Mouse (Mus musculus) CD4-positive helper T cell, adult 2 months (primary cell): ENCODE data around the gene Serping1.
A peak's percentile ranks its signal among the peaks of the same experiment; 100 is the strongest.
"Not testable (repeated sequence)": the region's sequence is repeated elsewhere in the genome, so short reads cannot be mapped to it uniquely, and the experiment has no call there.

Experiments used
- DNase-seq: peaks from one replicate; pipeline ENCODE4 v3.0.0-alpha.2; 2012; ENCODE audit warnings: low read depth, missing footprints, low spot score

Gene Serping1

GRCm38 (mm10) chr2:84738271-84738911, 36.9 kb downstream of the Serping1 start:
- DNase-seq: peak; percentile 20

GRCm38 (mm10) chr2:84737451-84737925, 37.8 kb downstream of the Serping1 start:
- no peak for DNase-seq

DNA sequence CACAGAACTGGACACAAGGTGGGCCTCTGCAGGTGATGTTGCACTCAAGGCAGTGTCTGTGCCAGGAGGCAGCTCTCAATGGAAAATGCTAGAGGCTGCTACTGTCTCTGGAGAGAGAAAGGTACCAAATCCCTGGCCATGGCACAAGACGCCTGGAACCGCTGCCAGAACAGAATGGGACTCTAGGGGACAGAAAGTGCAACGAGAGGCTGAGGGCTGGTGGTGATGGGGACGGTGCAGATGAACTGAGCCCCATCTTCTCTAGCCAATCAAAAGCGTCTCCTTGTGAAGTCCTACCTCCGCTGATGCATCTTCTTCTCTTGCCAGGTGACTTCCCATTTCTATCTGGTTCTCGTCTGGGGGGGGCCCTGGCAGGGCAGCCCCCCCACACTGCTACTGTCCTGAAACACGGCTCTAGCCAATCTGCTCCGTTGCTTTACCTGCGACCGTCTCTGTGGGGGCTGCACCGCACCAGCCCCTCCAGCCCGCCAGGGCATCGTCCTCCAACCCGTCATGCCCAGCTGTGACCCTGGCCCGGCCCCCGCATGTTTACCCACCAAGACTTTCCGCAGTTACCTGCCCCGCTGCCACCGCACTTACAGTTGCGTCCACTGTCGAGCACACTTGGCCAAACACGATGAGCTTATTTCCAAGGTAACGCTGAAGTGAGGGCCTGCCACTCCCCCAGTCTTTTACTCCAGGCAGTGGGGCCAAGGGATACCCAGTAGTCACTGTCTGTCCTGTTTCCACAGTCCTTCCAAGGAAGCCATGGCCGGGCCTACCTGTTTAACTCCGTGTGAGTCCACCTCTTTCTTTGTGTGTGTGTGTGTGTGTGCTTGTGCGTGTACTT, 38.7 kb downstream of the Serping1 start:
- DNase-seq: no peak

GRCm38 (mm10) chr2:84735346-84735920, 39.8 kb downstream of the Serping1 start:
- no peak for DNase-seq

GRCm38 (mm10) chr2:84734919-84735318, 40.3 kb downstream of the Serping1 start:
- no peak for DNase-seq

DNA sequence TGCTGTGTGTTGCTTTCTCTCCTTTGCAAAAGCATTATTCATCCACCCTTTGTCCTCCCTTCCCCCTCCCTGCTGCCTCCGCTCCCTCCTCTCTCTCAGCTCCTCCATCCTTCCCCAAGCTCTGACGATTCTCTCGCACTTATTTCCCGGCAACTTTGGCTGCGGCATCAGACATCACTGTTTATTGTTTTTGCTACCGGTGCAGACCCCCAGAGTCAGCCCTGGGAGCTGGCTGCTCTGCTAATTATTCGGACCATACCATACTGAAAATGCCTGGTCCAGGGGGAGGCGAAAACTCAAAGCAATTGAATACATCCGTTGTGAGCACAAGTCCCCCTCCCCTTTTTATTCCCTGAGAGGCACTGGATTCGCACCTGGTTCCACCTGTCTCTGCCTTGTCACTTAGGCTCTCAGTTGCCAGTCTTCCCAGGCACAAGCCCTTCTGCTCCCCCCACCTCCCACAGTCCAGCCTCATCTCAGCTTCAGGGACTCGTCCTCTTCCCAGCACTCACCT, 40.8 kb downstream of the Serping1 start:
- DNase-seq: no peak

GRCm38 (mm10) chr2:84733579-84734300, 41.5 kb downstream of the Serping1 start, which contains the start of gene Ypel4:
Gene Ypel4, plus strand, starts transcription at chr2:84734058.
- DNase-seq: peak; percentile 65

DNA sequence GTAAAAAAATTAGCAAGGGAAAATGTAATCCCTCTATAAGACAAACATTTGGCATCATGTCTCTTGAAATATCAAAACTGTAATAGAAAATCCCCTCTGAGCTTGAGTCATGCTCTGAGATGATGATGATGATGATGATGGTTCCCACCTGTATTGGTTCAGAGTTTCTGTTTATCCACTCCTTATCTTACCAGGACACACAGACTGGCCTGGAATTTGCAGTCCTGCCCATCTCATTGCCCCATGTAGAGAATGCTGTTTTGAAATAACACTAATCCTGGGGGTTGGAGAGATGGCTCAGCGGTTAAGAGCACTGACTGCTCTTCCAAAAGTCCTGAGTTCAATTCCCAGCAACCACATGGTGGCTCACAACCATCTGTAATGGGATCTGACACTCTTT, 42.9 kb downstream of the Serping1 start:
- no peak for DNase-seq

DNA sequence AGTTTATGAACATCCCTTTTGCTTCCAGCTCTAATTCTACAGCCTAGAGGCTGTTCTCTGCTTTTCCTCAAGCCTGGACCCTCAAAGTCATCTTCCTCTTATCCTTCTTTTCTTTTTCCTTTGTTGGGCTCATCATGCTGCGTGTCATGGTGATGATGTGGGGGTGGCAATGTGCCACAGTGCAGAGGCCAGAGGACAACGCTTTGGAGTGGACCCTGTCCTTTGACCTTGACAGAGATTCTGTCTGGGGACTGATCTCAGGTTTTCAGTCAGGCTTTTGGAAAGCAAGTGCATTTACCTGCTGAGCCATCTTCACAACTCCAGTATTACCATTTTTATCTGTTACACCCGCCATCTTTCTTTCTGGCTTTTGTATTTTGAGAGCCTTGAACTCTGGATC, 44.0 kb downstream of the Serping1 start:
- no peak for DNase-seq

DNA sequence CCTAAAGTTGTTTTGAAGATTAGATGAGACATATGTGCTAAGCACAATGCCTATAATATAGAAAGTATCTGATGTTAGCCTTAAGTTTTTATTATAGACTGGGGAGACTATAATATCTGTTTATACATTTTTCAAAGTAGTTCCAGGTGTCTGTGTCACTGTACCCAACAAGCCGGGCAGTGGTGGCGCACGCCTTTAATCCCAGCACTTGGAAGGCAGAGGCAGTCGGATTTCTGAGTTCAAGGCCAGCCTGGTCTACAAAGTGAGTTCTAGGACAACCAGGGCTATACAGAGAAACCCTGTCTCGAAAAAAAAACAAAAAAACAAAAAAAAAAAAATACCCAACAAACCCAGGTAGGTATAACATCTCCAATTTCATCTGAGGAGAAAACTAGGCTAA, 47.1 kb downstream of the Serping1 start:
- DNase-seq: not testable (repeated sequence)

DNA sequence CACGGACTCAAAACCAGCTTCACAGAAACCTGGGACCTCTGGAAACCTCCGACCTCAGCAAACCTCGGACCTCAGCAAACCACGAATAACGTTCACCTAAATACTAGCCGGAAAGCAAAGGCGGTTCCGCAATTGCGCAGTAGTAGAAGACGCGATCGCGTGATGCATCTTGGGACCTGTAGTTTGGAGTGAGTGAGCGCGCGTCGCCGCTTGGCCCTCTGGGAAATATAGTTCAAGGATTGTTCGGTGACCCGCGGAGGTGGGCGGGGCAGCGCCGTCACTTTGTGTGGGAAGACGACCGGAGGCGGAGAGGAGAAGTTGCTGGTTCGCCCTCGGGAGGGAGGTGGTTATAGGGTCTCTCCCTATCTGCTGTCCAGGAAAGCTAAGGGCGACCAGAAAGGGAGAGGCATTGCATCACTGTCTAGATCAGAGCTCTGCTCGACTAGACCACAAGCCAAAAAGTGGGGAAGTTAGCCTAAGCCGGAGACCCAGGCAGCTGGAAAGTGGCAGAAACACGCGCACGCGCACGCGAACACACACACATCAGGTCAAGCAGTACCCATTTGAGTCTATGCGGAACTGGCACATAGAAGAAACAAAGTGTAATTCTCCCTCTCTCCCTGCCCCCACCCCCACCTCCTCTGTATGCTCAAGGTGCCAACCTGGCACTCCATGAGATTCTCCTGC, 47.9 kb downstream of the Serping1 start, which contains the start of gene Clp1:
Gene Clp1 (minus strand): TSS at position 179 of the 687 bp plus-strand sequence.
- DNase-seq: peak; percentile 96

- DNase-seq: no peak
Measured at GRCm38 (mm10) chr2:84726716-84727115, 48.5 kb downstream of the Serping1 start.

DNA sequence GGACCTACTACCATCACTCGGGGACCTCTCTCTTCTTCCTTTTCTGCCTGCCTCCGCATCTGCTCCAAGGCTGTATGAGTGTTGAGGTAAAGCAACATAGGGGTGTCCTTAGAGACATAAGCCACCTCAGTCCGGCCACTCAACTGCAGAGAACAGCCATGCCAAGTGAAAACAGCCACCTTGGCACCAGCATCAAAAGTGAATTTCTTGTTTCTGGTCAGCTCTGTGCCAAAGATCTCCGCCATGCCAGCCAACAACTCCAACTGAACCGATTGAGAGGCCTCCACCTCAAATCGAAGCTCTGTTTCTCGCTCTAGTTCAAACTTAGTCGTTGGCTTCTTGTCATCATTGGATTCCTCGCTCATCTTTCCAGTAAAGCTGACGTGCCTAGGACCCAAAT, 49.5 kb downstream of the Serping1 start:
- no peak for DNase-seq

DNA sequence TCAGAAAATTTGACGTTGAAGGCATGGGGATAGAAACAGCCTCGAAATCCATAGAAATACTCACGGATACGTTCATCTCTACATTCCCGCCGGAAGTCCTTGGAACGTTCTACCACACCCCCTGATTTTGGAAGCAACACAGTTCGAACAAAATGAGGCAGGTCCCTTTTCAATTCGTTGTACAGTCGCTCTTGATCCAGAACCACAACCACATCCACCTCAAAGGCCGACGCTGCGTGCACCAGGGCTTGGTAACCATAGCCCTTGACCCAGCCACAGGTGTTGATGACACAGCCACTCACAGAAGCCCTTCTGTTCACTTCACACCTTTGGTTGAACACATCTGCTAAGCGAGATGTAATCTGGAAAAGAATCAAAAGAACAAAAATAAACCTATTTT, 51.4 kb downstream of the Serping1 start:
- no peak for DNase-seq

DNA sequence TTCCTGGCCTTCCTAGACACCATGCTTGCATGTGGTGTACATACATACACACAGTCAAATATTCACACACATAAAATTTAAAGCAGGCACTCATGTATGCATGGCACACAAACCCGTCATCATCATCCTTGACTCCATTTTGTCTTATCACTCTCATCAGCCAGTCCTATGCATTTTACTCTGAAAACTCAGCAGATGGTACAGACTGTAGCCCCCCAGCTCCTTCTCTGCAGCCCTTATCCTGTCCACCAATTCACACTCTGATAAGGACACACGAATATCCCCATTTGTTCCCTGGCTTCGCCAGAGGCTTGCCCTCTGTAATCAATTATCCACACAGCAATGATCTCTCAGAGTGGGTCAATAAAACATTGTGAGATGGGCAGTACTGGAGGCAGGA, 54.1 kb downstream of the Serping1 start:
- no peak for DNase-seq

DNA sequence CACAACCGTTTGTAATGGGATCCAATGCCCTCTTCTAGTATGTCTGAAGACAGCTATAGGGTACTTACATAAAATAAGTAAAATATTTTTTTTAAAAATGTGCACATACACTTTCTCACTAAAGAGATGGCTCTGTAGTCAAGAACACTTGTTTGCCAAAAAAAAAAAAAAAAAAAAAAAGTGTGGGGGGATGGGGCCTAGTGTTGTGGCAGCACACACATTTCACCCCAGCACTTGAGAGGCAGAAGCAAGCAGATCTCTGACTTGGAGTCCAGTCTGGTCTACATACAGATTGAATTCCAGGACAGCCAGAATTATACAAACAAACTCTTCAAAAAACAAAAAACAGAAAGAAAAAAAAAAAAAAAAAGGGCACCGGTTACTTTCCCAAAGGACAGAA, 54.5 kb downstream of the Serping1 start:
- no peak for DNase-seq

DNA sequence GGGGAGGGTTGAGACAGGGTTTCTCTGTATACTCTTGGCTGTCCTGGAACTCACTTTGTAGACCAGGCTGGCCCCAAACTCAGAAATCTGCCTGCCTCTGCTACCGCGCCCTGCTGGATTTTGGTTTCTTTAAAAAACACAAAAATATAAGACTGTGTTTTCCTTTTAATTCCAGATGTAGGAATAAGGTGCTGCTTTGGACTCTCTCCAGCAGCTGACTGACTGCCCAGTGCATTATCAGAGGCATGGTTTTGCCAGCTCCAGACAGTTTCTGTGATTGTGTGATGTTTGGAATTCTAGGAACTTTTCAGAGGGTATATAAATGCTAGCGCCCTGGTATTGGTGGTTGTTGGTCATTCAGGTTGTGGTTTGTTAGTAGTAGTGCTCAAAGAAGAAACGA, 57.9 kb downstream of the Serping1 start:
- no peak for DNase-seq

GRCm38 (mm10) chr2:84716423-84717355, 58.6 kb downstream of the Serping1 start:
- no peak for DNase-seq

- DNase-seq: peak; percentile 98
Measured at GRCm38 (mm10) chr2:84715562-84716361, 59.5 kb downstream of the Serping1 start.
